Mouse (Mus musculus) Patski (cell line): Measurements from ENCODE around the gene Mki67. TPM values are rescaled to one million over a fixed set of nuclear protein-coding genes. Genes with fewer than 3 reads are reported as not detected.
"Not testable (repeated sequence)": the region's sequence is repeated elsewhere in the genome, so short reads cannot be mapped to it uniquely, and the experiment has no call there.

Experiments used
- ATAC-seq: fragments of 100-300 bp; one replicate; pipeline ENCODE4 v1.8.0; 2021
- CTCF ChIA-PET: fragments of 350-600 bp; sonication (Branson Sonifier 250); formaldehyde crosslinking; loops from one replicate; lab custom pipeline; 2022; ENCODE audit warnings: inconsistent platforms; lab: Charles Lee
- POLR2A ChIA-PET: fragments of 350-600 bp; sonication (Branson Sonifier 250); formaldehyde crosslinking; loops from one replicate; lab custom pipeline; 2022; ENCODE audit warnings: antibody characterized with exemption, inconsistent platforms; lab: Charles Lee
- DNase-seq: peaks from one replicate; pipeline ENCODE4 v3.0.0-alpha.2; 2011; ENCODE audit warnings: low read depth, low spot score
- H3K27me3 ChIP-seq: fragments of 371-371 bp; one replicate; pipeline ENCODE4 v1.5.1; 2021
- CTCF ChIP-seq: fragments of 100-300 bp; IDR thresholded peaks from one replicate; pipeline ENCODE4 v1.5.1; 2021
- in situ Hi-C: fragments of 300-500 bp; cut with MboI; formaldehyde crosslinking; loops from 3 replicates; pipeline ENCODE4 v1.11.1; 2018; ENCODE audit warnings: low pct_unique_long_range_greater_than_20kb, mixed read lengths
- polyA plus RNA-seq: library from polyadenylated mRNA; unstranded; gene quantifications from one replicate; pipeline ENCODE4 v1.2.3, GENCODE M21; 2021

Gene Mki67
- polyA plus RNA-seq, 1 experiment from 2014 or later, result 39.6 TPM

DNA sequence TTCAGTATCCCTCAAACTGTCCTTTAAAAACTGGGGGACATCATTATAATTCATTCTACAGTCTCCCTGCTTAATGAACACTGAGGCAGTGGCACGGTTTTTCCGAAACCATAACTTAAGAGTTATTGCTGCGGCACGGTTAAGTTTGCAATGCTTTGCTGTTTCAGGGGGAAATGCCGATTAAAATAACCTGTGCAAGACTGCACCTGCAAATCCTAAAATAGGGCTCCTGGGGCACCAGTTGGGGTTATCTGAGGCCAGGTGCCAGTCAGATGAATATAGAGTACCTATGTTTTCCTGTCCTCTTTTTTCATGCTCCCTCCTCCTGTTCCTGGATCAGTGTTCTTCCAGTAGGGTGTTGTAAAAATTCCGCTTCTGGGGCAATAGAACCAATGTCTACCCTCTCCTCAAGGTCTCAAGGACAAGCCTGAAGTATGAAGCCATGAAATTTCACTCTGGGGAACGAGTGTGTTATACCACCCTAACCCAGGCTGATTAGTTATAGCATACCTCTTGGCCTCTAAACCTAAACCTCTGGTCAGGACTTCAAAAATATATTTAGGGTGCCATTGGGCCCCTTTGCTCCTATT is 902 bp upstream of the Mki67 start:
- in situ Hi-C loops, result no loop called here
- ChIA-PET POLR2A (no interaction called here), CTCF (interaction anchor here (0.7 to 0.8 kb wide), 2 partner anchors 19 to 36 kb away, joined by 3 read pairs; no protein-coding TSS in a partner anchor)
- no peak for DNase-seq
- no peaks in the 10 kb centered on the region for H3K27me3 ChIP-seq
- no peak for TF ChIP-seq CTCF
- ATAC-seq, result no peak

DNA sequence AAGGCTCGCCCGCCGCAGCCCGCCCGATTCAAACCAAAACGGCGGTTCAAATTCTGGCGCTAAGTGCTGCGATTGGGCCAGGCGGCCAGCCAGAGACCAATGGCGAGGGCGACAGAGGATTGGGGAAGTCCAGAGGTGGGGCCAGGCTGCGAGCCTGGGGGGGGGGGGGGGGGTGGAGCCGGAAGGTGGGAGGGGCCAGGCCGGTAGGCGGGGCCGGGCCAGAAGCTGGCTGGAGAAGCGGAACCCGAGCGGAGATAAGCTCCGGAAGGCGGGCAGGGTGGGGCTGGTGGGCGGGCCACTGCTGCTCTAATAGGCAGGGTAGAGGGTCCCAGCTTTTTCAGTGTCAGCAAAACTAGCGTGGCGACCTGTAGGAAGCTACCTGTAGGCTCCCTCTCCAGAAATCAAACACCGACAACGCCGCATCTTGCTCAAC is 300 bp upstream of the Mki67 start:
- in situ Hi-C loops, result no loop called here
- ChIA-PET POLR2A (interaction anchor here (0.6 kb wide), 1 partner anchor 32 kb away, joined by 3 read pairs; no protein-coding TSS in a partner anchor), CTCF (interaction anchor here (0.8 kb wide), 1 partner anchor 19 kb away, joined by 3 read pairs; no protein-coding TSS in a partner anchor)
- peak; percentile 97 for ATAC-seq
- TF ChIP-seq CTCF, result no peak
- no peak for DNase-seq
- H3K27me3 ChIP-seq, result no peaks in the 10 kb centered on the region

DNA sequence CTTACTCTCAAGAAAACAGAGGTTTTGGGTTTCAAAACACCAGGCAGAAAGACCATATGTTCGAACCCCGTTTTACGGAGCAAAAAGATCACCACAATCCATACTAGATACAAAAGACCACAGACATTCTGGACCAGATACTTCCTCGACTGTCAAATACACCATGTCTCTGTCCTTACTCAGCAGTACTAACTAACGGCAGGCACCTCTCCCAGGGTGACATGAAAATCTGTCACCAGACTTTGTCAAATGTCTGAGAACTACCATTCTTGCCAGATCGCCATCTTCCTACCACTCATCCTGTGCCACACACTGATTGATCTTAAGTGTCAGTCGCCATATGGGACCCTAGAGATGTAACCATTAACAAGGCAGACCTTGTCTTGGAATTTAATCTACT is 995 bp downstream of the Mki67 start:
- no peak for DNase-seq
- POLR2A ChIA-PET, result no interaction called here
- ATAC-seq, result no peak
- in situ Hi-C loops, result no loop called here
- CTCF ChIA-PET, result no interaction called here
- no peak for TF ChIP-seq CTCF
- H3K27me3 ChIP-seq, result no peaks in the 10 kb centered on the region

DNA sequence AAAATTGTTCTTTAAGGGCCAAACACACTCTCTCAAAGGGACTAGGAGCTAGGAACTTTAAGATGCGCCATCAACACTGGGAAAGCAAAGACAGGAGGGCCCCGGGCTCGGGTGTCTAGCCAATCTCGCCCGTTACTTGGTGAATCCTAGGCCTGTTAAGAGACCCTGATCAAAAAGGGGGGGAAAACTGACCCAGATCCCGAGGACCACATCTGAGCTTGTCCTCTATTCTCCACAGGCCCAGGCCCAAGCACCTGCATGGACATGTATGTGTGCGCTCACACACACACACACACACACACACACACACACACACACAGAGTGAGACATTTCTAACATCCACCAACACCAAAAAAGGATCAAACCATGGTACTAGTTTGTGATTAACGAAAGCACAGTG is 2.8 kb downstream of the Mki67 start:
- ChIA-PET POLR2A (no interaction called here), CTCF (interaction anchor here (1.3 to 1.9 kb wide), 2 partner anchors 13 to 22 kb away, joined by 4 to 5 read pairs; no protein-coding TSS in a partner anchor)
- DNase-seq (no peak), ATAC-seq (no peak)
- no peaks in the 10 kb centered on the region for H3K27me3 ChIP-seq
- no peak for TF ChIP-seq CTCF
- in situ Hi-C loops, result no loop called here

DNA sequence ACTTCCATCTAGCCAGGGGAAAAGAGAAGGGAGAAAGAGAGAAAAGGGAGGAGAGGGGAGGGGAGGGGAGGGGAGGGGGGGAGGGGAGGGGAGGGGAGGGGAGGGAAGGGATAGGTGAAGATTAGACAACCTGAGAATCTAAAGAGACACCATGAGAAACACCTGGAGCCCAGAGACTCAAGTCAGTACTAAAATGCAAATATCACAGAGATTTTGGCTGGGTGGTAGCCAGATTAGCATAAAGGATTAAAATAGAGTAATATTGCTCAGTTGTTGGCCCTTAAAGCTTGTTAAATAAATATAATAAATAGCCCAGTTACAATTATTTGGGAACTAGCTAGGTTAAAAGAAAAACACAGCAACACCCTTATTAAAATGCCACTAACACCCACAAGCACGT is 3.6 kb downstream of the Mki67 start:
- no peak for DNase-seq
- no peak for TF ChIP-seq CTCF
- CTCF ChIA-PET, result interaction anchor here (1.0 kb wide), 1 partner anchor 17 kb away, joined by 3 read pairs; no protein-coding TSS in a partner anchor
- in situ Hi-C loops, result no loop called here
- POLR2A ChIA-PET, result no interaction called here
- ATAC-seq, result no peak
- no peaks in the 10 kb centered on the region for H3K27me3 ChIP-seq

DNA sequence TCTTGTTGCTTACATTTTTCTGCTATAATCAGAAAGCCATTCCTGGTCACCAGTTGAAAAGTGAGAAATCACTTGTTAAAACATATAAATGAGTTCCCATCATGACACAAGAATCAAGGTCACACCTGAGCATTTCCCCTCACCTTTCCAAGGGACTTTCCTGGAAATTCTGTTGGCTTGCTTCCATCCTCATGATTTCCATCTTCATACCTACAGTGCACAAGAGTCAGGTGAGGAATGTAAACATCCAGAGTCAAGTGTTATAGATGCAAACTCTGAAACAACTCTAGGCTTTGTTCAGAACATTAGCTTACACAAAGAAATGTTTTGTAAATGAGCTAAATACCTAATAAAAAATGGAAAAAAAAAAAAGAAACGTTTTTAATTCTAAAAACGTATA is 5.5 kb downstream of the Mki67 start:
- ATAC-seq (no peak), DNase-seq (no peak)
- in situ Hi-C loops, result no loop called here
- no peak for TF ChIP-seq CTCF
- H3K27me3 ChIP-seq, result no peaks in the 10 kb centered on the region
- ChIA-PET CTCF (interaction anchor here (1.0 to 1.4 kb wide), 2 partner anchors 10 to 25 kb away, joined by 3 to 6 read pairs; no protein-coding TSS in a partner anchor), POLR2A (no interaction called here)

DNA sequence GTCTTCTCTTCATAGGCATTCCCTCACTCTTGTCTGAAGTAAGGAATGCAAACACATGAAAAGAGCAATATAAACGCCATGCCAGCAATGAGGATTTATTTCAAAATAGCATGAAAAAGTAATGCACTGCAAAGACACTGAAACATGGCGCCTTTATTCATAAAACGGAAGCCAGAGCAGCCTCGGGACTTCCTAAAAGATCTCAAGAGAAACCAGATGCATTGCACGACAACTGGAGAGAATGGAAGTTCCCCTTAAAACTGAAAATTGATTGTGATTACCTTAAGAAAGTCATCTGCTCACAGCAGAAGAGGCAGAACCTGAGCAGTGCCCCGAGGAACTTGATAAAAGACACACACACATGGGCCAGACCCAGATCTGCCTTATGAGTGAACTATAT is 10.4 kb downstream of the Mki67 start:
- ATAC-seq (no peak), DNase-seq (no peak)
- CTCF ChIA-PET, result no interaction called here
- in situ Hi-C loops, result no loop called here
- H3K27me3 ChIP-seq, result no peaks in the 10 kb centered on the region
- POLR2A ChIA-PET, result no interaction called here
- no peak for TF ChIP-seq CTCF

DNA sequence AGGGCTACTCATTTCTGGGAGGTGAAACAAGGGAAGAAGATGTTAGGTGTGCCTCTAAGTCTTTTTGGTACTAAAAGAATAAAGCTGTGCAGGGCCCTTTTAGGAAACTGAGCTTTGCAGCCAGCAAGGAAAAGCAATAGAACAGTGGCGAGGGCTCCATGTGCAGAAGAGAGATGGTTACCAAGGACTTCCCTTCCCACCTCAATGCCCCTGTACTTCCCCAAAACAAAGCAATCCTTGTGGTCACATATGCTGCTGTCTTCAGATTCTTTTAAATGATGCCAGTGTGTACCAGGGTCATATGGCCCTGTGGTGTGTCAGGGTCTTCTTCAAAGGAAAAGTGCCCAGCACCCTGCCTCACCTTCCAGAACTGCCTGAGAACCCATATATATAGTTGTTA is 11.1 kb downstream of the Mki67 start:
- no peaks in the 10 kb centered on the region for H3K27me3 ChIP-seq
- in situ Hi-C loops, result no loop called here
- no peak for DNase-seq
- no peak for TF ChIP-seq CTCF
- ATAC-seq, result no peak
- CTCF ChIA-PET, result no interaction called here
- POLR2A ChIA-PET, result no interaction called here

DNA sequence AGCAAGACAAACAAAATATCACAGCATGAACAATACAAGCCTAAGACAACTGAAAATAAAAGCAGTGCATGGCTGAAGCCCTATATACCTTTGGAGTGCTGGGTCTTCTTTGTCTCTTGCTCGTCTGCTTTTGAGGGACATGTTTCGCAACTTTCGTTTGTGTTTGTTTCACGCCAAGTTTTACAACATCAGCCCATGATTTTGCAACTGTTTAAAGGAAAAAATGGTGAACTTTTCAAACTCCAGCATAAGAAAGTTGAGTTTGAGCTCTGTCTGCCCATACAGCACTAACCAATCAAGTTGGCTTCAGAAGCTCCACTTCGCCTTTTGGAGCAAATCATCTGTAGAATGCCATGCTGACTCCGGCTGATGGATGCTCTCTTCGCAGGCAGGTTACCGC is 11.9 kb downstream of the Mki67 start:
- TF ChIP-seq CTCF, result no peak
- DNase-seq (no peak), ATAC-seq (no peak)
- in situ Hi-C loops, result no loop called here
- ChIA-PET CTCF (no interaction called here), POLR2A (no interaction called here)
- H3K27me3 ChIP-seq, result no peaks in the 10 kb centered on the region

DNA sequence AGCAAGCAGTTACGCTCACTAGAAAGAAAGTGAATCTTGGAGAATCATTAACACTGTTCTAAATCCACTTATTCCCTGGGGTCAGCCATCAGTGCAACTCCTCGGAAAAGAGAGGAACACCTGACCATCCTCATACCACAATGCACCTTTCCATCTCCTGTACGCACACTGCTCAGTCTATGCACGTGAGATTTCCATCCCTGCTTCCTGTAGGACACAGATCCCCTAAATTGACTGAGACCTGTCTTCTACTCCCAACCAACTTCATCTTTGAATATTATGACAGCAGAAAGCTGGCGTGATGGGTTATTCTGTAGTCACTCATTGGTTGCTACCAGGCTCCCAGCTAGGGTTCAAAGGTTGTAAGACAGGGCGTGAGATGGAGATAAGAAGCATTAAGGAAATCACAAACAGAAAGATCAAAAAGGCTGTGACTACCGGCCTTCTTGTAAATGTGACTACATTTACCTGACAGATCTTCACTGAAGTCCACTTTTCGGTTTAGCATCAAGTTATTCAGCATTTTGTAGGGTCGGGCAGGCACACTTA is 12.5 kb downstream of the Mki67 start:
- in situ Hi-C loops, result no loop called here
- POLR2A ChIA-PET, result no interaction called here
- DNase-seq (no peak), ATAC-seq (no peak)
- CTCF ChIA-PET, result no interaction called here
- TF ChIP-seq CTCF, result no peak
- H3K27me3 ChIP-seq, result no peaks in the 10 kb centered on the region

DNA sequence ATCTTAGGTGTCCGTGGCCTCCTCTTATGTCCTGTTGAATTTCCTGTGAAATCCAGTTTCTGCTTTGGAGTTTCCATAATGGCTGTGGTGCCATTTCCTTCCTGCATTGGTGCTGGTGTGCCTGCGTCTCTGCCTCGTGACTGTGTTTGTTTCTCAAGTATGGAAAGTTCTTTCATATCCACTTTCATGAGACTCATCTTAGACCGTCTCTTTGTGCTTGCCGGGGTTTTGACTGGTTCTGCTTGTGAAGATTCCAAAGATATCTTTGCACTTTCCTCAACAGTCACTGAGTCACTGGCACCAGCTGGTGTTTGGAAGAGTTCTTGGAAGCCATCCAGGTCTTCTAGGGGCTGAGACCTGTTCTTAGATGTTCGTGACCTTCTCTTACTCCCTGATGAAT is 16.8 kb downstream of the Mki67 start:
- POLR2A ChIA-PET, in situ Hi-C loops, H3K27me3 ChIP-seq, ATAC-seq, CTCF ChIA-PET, DNase-seq: not testable (repeated sequence)
